ENCODE assay signal across 8 mouse cellular contexts in genomic region chr12:50544855-50545609, GRCm38 (mm10).
DNase-seq lines count a peak whose midpoint lies in the region; ATAC-seq and TF ChIP-seq lines count a peak whose summit lies in the region.

No protein-coding gene starts in this region.

- H3K4me3 ChIP-seq in kidney, adult 2 months (ENCODE audit: insufficient read depth, low read depth, low read length) = no peak overlapping the region
- H3K4me3 ChIP-seq in kidney, embryonic 16.5 days (ENCODE audit: low read length) = no peak overlapping the region
- no peak overlapping the region for H3K4me3 ChIP-seq in heart, adult 2 months
- H3K4me3 ChIP-seq in lung, embryonic 16.5 days (ENCODE audit: low read length) = no peak overlapping the region

- no peak for TF ChIP-seq EP300 in heart, adult 2 months (IDR thresholded peaks at IDR 0.05; ENCODE audit: insufficient read depth, low read depth, low read length)

- H3K4me1 ChIP-seq in kidney, adult 2 months (ENCODE audit: control insufficient read depth, insufficient read depth, low read length) = peaks cover 4% of the 10 kb centered on the region; the same call in 1 of the 2 replicates
- no peaks in the 10 kb centered on the region for H3K4me1 ChIP-seq in kidney, embryonic 16.5 days (ENCODE audit: insufficient read depth, low read length)
- peaks cover 9% of the 10 kb centered on the region for H3K4me1 ChIP-seq in heart, adult 2 months (ENCODE audit: control insufficient read depth, insufficient read depth, low read length)
- no peaks in the 10 kb centered on the region for H3K4me1 ChIP-seq in lung, embryonic 16.5 days (replicated peaks; ENCODE audit: control insufficient read depth, insufficient read depth, low read length)

- peak; percentile 56 for DNase-seq in kidney, adult 2 months
- peak; percentile 62 for DNase-seq in adrenal gland, postnatal 10 days
- DNase-seq in heart, adult 2 months = peak; percentile 34 to 41
- DNase-seq in thymus, postnatal 36 days = no peak

- H3K9ac ChIP-seq in kidney, embryonic 16.5 days (replicated peaks; ENCODE audit: low read length) = no peak overlapping the region
- H3K9ac ChIP-seq in heart, adult 2 months (ENCODE audit: low read depth, low read length) = 0 out of 2 replicates have a peak overlapping the region, but pooled peaks have one; percentile 31
- no peak overlapping the region for H3K9ac ChIP-seq in lung, embryonic 16.5 days (ENCODE audit: low read length)

- no peaks in the 10 kb centered on the region for H3K79me2 ChIP-seq in heart, adult 2 months (replicated peaks; ENCODE audit: control insufficient read depth, insufficient read depth, low read length)

- no peaks in the 10 kb centered on the region for H3K36me3 ChIP-seq in kidney, adult 2 months (ENCODE audit: control insufficient read depth, insufficient read depth, low read length)
- H3K36me3 ChIP-seq in kidney, embryonic 16.5 days (ENCODE audit: insufficient read depth, low read length) = no peaks in the 10 kb centered on the region
- peaks cover 12% of the 10 kb centered on the region for H3K36me3 ChIP-seq in heart, adult 2 months (ENCODE audit: control insufficient read depth, insufficient read depth, low read length)
- H3K36me3 ChIP-seq in lung, embryonic 16.5 days (ENCODE audit: control insufficient read depth, insufficient read depth, low read length) = no peaks in the 10 kb centered on the region

- no peak for ATAC-seq in kidney, embryonic 16.5 days (ENCODE audit: low FRiP score, low TSS enrichment)
- peak; percentile 74; the same call in 1 of the 2 replicates for ATAC-seq in lung, embryonic 16.5 days (ENCODE audit: low read depth)
- no peak for ATAC-seq in erythroblast, adult 5-6 weeks (replicated peaks; ENCODE audit: low FRiP score, poor library complexity, severe bottlenecking)
- no peak for ATAC-seq in inflammation-experienced regulatory T-cells, adult 6 months

- H3K27me3 ChIP-seq in kidney, adult 2 months (replicated peaks; ENCODE audit: control insufficient read depth, insufficient read depth, low read length) = no peaks in the 10 kb centered on the region
- H3K27me3 ChIP-seq in kidney, embryonic 16.5 days (ENCODE audit: insufficient read depth, low read length) = no peaks in the 10 kb centered on the region
- no peaks in the 10 kb centered on the region for H3K27me3 ChIP-seq in heart, adult 2 months (ENCODE audit: control insufficient read depth, insufficient read depth, low read length)
- H3K27me3 ChIP-seq in lung, embryonic 16.5 days (ENCODE audit: control insufficient read depth, insufficient read depth, low read depth, low read length) = no peaks in the 10 kb centered on the region

- 51% methylated on average over 8 of the region's 8 CpGs for WGBS in kidney, adult 2 months
- WGBS in kidney, embryonic 16.5 days = 54% methylated on average over 8 of the region's 8 CpGs
- 33% methylated on average over 8 of the region's 8 CpGs for WGBS in heart, adult 2 months
- 38% methylated on average over 8 of the region's 8 CpGs for WGBS in lung, embryonic 16.5 days

- no peak for TF ChIP-seq POLR2A in kidney, adult 2 months (IDR thresholded peaks at IDR 0.05; ENCODE audit: low read depth, low read length)
- no peak for TF ChIP-seq POLR2A in heart, adult 2 months (IDR thresholded peaks at IDR 0.05; ENCODE audit: insufficient read depth, low read depth, low read length)

- no peaks in the 10 kb centered on the region for H3K9me3 ChIP-seq in kidney, embryonic 16.5 days (ENCODE audit: low read length)
- H3K9me3 ChIP-seq in lung, embryonic 16.5 days (ENCODE audit: control insufficient read depth, low read length) = no peaks in the 10 kb centered on the region

- no peak overlapping the region for H3K4me2 ChIP-seq in kidney, embryonic 16.5 days (replicated peaks; ENCODE audit: low read depth, low read length)
- H3K4me2 ChIP-seq in lung, embryonic 16.5 days (ENCODE audit: low read depth, low read length) = no peak overlapping the region

- TF ChIP-seq CTCF in kidney, adult 2 months (conservative IDR thresholded peaks at IDR 0.05; ENCODE audit: insufficient read depth, insufficient read length, low read depth, low read length) = no peak
- TF ChIP-seq CTCF in heart, adult 2 months (IDR thresholded peaks at IDR 0.05) = no peak

- peak overlapping the region; percentile 56; the same call in 1 of the 2 replicates for H3K27ac ChIP-seq in kidney, adult 2 months (ENCODE audit: insufficient read depth, low read depth, low read length)
- no peak overlapping the region for H3K27ac ChIP-seq in kidney, embryonic 16.5 days (ENCODE audit: low read length)
- H3K27ac ChIP-seq in heart, adult 2 months = peak overlapping the region; percentile 72
- H3K27ac ChIP-seq in lung, embryonic 16.5 days (ENCODE audit: low read length) = peak overlapping the region; percentile 51

- intact Hi-C loops in heart, adult 2 months (cut with DNase I) = loop anchor here (5.0 kb wide), 2 partner anchors 33 to 102 kb away; partner anchors contain the start of gene Prkd1

Comparison
In these comparisons a context has a peak if more than half of its experiments do, and no peak if none do; other contexts are left out.
1. DNase-seq: peak in kidney, adult 2 months (single experiment), adrenal gland, postnatal 10 days (single experiment) and heart, adult 2 months (2 of 2); none in thymus, postnatal 36 days (0 of 2).